Mouse (Mus musculus) CH12.LX (cell line): ENCODE measurements around the gene Atp10a. TPM values are rescaled to one million over a fixed set of nuclear protein-coding genes. Genes with fewer than 3 reads are reported as not detected.

ENCODE experiments used
- DNase-seq: peaks from one replicate; pipeline ENCODE4 v3.0.0-alpha.2; 2013; ENCODE audit errors: extremely low read depth
- H3K27ac ChIP-seq: 2 replicates; pipeline ENCODE4 v1.5.1; 2012; ENCODE audit warnings: low read depth, mild to moderate bottlenecking, control low read depth, moderate library complexity; ENCODE audit not compliant: insufficient read depth
- H3K27me3 ChIP-seq: replicated peaks from 2 replicates; pipeline ENCODE3; 2012; ENCODE audit warnings: inconsistent platforms
- H3K36me3 ChIP-seq, 2 experiments: replicated peaks in 1 of 2; 2 replicates each; pipeline versions ENCODE3 to v1.6.1; 2012; ENCODE audit warnings: inconsistent platforms in 1 of 2, low read length in 1 of 2, mild to moderate bottlenecking in 1 of 2, mixed read lengths in 1 of 2, moderate library complexity in 1 of 2; ENCODE audit not compliant: control insufficient read depth in 1 of 2, insufficient read depth in 1 of 2
- H3K4me1 ChIP-seq, 2 experiments: 2 replicates each; pipeline ENCODE4 v1.6.1; 2012; ENCODE audit warnings: inconsistent platforms in 1 of 2, moderate library complexity in 1 of 2; ENCODE audit not compliant: insufficient read depth in 2 of 2, control insufficient read depth in 1 of 2
- H3K4me2 ChIP-seq: 2 replicates; pipeline ENCODE4 v1.6.1; 2012; ENCODE audit warnings: low read depth, mild to moderate bottlenecking, control low read depth; ENCODE audit not compliant: poor library complexity, insufficient read depth, severe bottlenecking
- H3K4me3 ChIP-seq, 3 experiments: fragments of 150-350 bp in 1 of 3; sonication (generic) in 1 of 3; replicated peaks in 1 of 3; 2 replicates each; pipeline versions ENCODE3 to v1.5.1; 2011 to 2012; ENCODE audit warnings: low read depth in 2 of 3, low read length in 2 of 3, mild to moderate bottlenecking in 2 of 3, moderate library complexity in 2 of 3, control low read depth in 1 of 3, improper control_type of control experiment in 1 of 3, inconsistent platforms in 1 of 3, mixed read lengths in 1 of 3; ENCODE audit not compliant: poor library complexity in 1 of 3
- H3K79me2 ChIP-seq: replicated peaks from 2 replicates; pipeline ENCODE4 v1.6.1; 2012; ENCODE audit warnings: mild to moderate bottlenecking, moderate library complexity; ENCODE audit not compliant: control insufficient read depth, poor library complexity, insufficient read depth, severe bottlenecking; ENCODE audit errors: extremely low read depth
- H3K9ac ChIP-seq: 2 replicates; pipeline ENCODE4 v1.6.1; 2012; ENCODE audit warnings: low read depth, mild to moderate bottlenecking, control low read depth, moderate library complexity; ENCODE audit not compliant: insufficient read depth
- H3K9me3 ChIP-seq: replicated peaks from 2 replicates; pipeline ENCODE3; 2012; ENCODE audit warnings: low read length, inconsistent platforms, mixed read lengths
- CHD1 ChIP-seq: IDR thresholded peaks from 2 replicates; pipeline ENCODE4 v1.6.1; 2012; ENCODE audit warnings: low read depth, low read length, improper control_type of control experiment, inconsistent platforms
- CHD2 ChIP-seq: IDR thresholded peaks from 2 replicates; pipeline ENCODE4 v1.6.1; 2011; ENCODE audit warnings: low read length, improper control_type of control experiment
- E2F4 ChIP-seq: IDR thresholded peaks from 2 replicates; pipeline ENCODE4 v1.6.1; 2011; ENCODE audit warnings: low read depth, low read length, improper control_type of control experiment; ENCODE audit not compliant: insufficient replicate concordance
- EP300 ChIP-seq: IDR thresholded peaks from 2 replicates; pipeline ENCODE4 v1.6.1; 2011; ENCODE audit warnings: low read length, improper control_type of control experiment
- MEF2A ChIP-seq: IDR thresholded peaks from 2 replicates; pipeline ENCODE4 v1.6.1; 2014; ENCODE audit warnings: low read depth, mild to moderate bottlenecking, inconsistent platforms, low read length, improper control_type of control experiment, borderline replicate concordance
- PAX5 ChIP-seq: IDR thresholded peaks from 2 replicates; pipeline ENCODE4 v1.6.1; 2012; ENCODE audit warnings: low read length, inconsistent platforms, mixed read lengths
- POLR2AphosphoS2 ChIP-seq: IDR thresholded peaks from 2 replicates; pipeline ENCODE4 v1.6.1; 2011; ENCODE audit warnings: low read depth, low read length, improper control_type of control experiment
- RAD21 ChIP-seq: IDR thresholded peaks from 2 replicates; pipeline ENCODE4 v1.6.1; 2011; ENCODE audit warnings: low read depth, mild to moderate bottlenecking, low read length, improper control_type of control experiment, moderate library complexity
- SMC3 ChIP-seq: IDR thresholded peaks from 2 replicates; pipeline ENCODE4 v1.6.1; 2011; ENCODE audit warnings: low read depth, low read length, improper control_type of control experiment
- TBP ChIP-seq: conservative IDR thresholded peaks from 2 replicates; pipeline ENCODE4 v1.6.1; 2011; ENCODE audit warnings: low read depth, low read length, improper control_type of control experiment
- UBTF ChIP-seq: IDR thresholded peaks from 2 replicates; pipeline ENCODE4 v1.6.1; 2012; ENCODE audit warnings: low read depth, mild to moderate bottlenecking, inconsistent platforms, low read length, improper control_type of control experiment, moderate library complexity
- dilution Hi-C: fragments of 300-500 bp; cut with MboI; formaldehyde crosslinking; loops from 2 replicates; pipeline ENCODE4 v1.14.3; 2020; ENCODE audit warnings: low sequenced_read_pairs; ENCODE audit not compliant: extremely low pct_unique_long_range_greater_than_20kb, extremely low pct_ligation_motif_present
- in situ Hi-C: fragments of 300-500 bp; cut with MboI; formaldehyde crosslinking; loops from 3 replicates; pipeline ENCODE4 v1.14.3; 2019; ENCODE audit warnings: low sequenced_read_pairs, low pct_ligation_motif_present, low pct_unique_long_range_greater_than_20kb, mixed read lengths
- polyA plus RNA-seq: library from polyadenylated mRNA; unstranded; fragments of >175 nt; gene quantifications from 2 replicates; pipeline ENCODE4 v1.2.1, GENCODE M21; 2012; ENCODE audit warnings: low read depth; ENCODE audit not compliant: insufficient read length
- total RNA-seq, 2 experiments: library from RNA; depleted of rRNA; stranded (reverse); fragments of 300-350 nt in 1 of 2; fragments of >200 nt in 1 of 2; gene quantifications; 2 replicates each; pipeline ENCODE4 v1.2.3; 2012 to 2014

Gene Atp10a
- total and polyA plus RNA-seq, 3 experiments = not detected

DNA sequence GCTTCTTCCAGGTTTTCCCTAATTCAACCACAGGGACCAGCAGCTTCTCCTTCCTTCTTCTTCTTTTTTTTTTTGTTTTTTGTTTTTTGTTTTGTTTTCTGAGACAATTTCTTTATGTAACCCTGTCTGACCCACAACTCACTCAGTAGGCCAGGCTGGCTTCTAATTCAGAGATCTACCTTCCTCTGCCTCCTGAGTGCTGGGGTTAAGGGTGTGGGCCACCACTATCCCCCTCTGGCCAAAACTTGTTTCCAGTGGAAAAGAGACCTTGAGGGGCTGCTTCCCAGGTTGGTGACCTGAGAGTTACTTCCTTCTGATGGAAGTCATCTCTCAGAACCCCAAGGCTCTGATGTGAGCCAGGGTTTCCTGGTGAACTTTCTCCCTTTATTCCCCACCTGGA, 4.1 kb downstream of the Atp10a start:
- H3K4me2 ChIP-seq = no peak overlapping the region
- in situ Hi-C loops = no loop called here
- TF ChIP-seq E2F4 = no peak
- TF ChIP-seq, all 38 proteins: peak for 0
- Histone ChIP-seq H3K36me3 (no peaks in the 10 kb centered on the region), H3K27ac (no peak overlapping the region), H3K9ac (no peak overlapping the region), H3K27me3 (no peaks in the 10 kb centered on the region), H3K79me2 (no peaks in the 10 kb centered on the region), H3K9me3 (peaks cover 67% of the 10 kb centered on the region), H3K4me1 (no peaks in the 10 kb centered on the region), H3K4me3 (no peak overlapping the region)
- dilution Hi-C loops = no loop called here
- no peak for DNase-seq

DNA sequence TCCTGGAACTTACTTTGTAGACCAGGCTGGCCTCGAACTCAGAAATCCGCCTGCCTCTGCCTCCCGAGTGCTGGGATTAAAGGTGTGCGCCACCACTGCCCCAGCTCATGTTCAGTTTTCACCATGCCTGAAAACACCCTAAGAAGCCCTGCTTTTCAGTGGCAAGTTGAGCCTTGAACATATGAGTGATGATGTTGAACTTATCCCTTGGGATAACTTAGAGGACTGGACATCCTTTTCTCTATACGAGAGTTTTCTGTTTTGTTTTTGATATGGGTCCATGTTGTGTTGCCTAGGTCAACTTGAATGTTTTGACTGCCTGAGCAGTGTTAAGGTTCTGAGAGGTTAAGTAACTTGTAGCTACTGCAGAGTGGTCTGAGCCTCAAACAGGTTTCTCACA, 4.7 kb downstream of the Atp10a start:
- TF ChIP-seq UBTF (no peak), RAD21 (no peak), E2F4 (no peak), MEF2A (no peak), CHD2 (no peak), CHD1 (no peak), PAX5 (no peak), SMC3 (no peak), POLR2AphosphoS2 (no peak), EP300 (no peak), TBP (no peak)
- H3K79me2 ChIP-seq = no peaks in the 10 kb centered on the region
- in situ Hi-C loops = no loop called here
- no peak overlapping the region for H3K4me3 ChIP-seq
- H3K36me3 ChIP-seq = no peaks in the 10 kb centered on the region
- H3K9me3 ChIP-seq = peaks cover 61% of the 10 kb centered on the region
- no peak overlapping the region for H3K9ac ChIP-seq
- H3K27ac ChIP-seq = no peak overlapping the region
- H3K27me3 ChIP-seq = no peaks in the 10 kb centered on the region
- H3K4me2 ChIP-seq = no peak overlapping the region
- H3K4me1 ChIP-seq = no peaks in the 10 kb centered on the region
- dilution Hi-C loops = no loop called here
- DNase-seq = no peak

DNA sequence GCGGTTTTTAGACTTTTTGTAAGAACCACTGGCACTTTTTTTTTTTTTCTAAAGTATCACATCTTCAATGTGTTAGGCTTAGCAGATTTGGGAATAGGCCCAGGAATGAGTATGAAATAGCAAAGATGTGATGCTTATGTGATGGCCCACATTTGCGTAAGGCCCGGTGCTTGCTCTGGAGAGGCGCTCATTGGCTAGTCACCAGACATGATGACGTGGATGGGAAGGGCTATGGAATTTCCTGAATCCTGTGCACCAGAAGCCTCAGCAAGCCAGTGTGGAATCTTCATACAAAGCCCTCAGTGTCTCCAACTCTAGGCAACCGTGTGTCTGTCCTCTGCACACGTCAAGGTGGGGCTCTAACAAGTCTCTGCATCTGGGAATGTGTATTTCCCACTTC, 5.1 kb downstream of the Atp10a start:
- H3K4me3 ChIP-seq = no peak overlapping the region
- dilution Hi-C loops (no loop called here), in situ Hi-C loops (no loop called here)
- no peak for TF ChIP-seq UBTF
- no peak overlapping the region for H3K27ac ChIP-seq
- H3K4me1 ChIP-seq = no peaks in the 10 kb centered on the region
- H3K4me2 ChIP-seq = no peak overlapping the region
- H3K27me3 ChIP-seq = no peaks in the 10 kb centered on the region
- no peaks in the 10 kb centered on the region for H3K79me2 ChIP-seq
- H3K9ac ChIP-seq = no peak overlapping the region
- no peaks in the 10 kb centered on the region for H3K36me3 ChIP-seq
- DNase-seq = no peak
- H3K9me3 ChIP-seq = peaks cover 57% of the 10 kb centered on the region
